Mouse (Mus musculus) ovary, postnatal 10 days (tissue): ENCODE measurements around the gene Fbxo22.
"Not testable (repeated sequence)": the region's sequence is repeated elsewhere in the genome, so short reads cannot be mapped to it uniquely, and the experiment has no call there.

Experiments used
- DNase-seq: peaks from one replicate; pipeline ENCODE4 v3.0.0; 2022; ENCODE audit warnings: low spot score

Fbxo22 gene

GRCm38 (mm10) chr9:55236235-55237165 lies 27.8 kb downstream of the Fbxo22 start:
- DNase-seq: no peak

GRCm38 (mm10) chr9:55240852-55241251 lies 32.1 kb downstream of the Fbxo22 start:
- no peak for DNase-seq

GRCm38 (mm10) chr9:55241863-55242685 lies 33.3 kb downstream of the Fbxo22 start:
- DNase-seq: no peak

- DNase-seq: no peak
Observed at GRCm38 (mm10) chr9:55243280-55243679, 34.6 kb downstream of the Fbxo22 start.

GRCm38 (mm10) chr9:55244079-55244478 lies 35.4 kb downstream of the Fbxo22 start:
- DNase-seq: no peak

GRCm38 (mm10) chr9:55245057-55245750 lies 36.5 kb downstream of the Fbxo22 start:
- DNase-seq: not testable (repeated sequence)

- no peak for DNase-seq
Observed at GRCm38 (mm10) chr9:55246440-55246839, 37.7 kb downstream of the Fbxo22 start.

- no peak for DNase-seq
Observed at GRCm38 (mm10) chr9:55246918-55247317, 38.2 kb downstream of the Fbxo22 start.

- DNase-seq: no peak
Observed at GRCm38 (mm10) chr9:55248465-55248864, 39.7 kb downstream of the Fbxo22 start.

GRCm38 (mm10) chr9:55250595-55251247 lies 42.0 kb downstream of the Fbxo22 start:
- no peak for DNase-seq

- DNase-seq: not testable (repeated sequence)
Observed at GRCm38 (mm10) chr9:55252097-55252496, 43.4 kb downstream of the Fbxo22 start.

GRCm38 (mm10) chr9:55253849-55254248 lies 45.1 kb downstream of the Fbxo22 start:
- no peak for DNase-seq

GRCm38 (mm10) chr9:55255056-55255455 lies 46.3 kb downstream of the Fbxo22 start:
- no peak for DNase-seq

- no peak for DNase-seq
Observed at GRCm38 (mm10) chr9:55255604-55256003, 46.9 kb downstream of the Fbxo22 start.

GRCm38 (mm10) chr9:55257105-55257504 lies 48.4 kb downstream of the Fbxo22 start:
- DNase-seq: no peak

- DNase-seq: no peak
Observed at GRCm38 (mm10) chr9:55259741-55260140, 51.0 kb downstream of the Fbxo22 start.

- no peak for DNase-seq
Observed at GRCm38 (mm10) chr9:55264356-55265302, 55.9 kb downstream of the Fbxo22 start.

- DNase-seq: no peak
Observed at GRCm38 (mm10) chr9:55271960-55272560, 63.3 kb downstream of the Fbxo22 start.

- DNase-seq: no peak
Observed at GRCm38 (mm10) chr9:55273906-55274305, 65.2 kb downstream of the Fbxo22 start.
